Mouse (Mus musculus) central nervous system, embryonic 11.5 days (tissue): Measurements from ENCODE around the gene Hexim1. TPM values are rescaled to one million over a fixed set of nuclear protein-coding genes. Genes with fewer than 3 reads are reported as not detected.

Source experiments
- polyA plus RNA-seq: library from polyadenylated mRNA; depleted of rRNA; stranded (reverse); fragments of >200 nt; gene quantifications from 2 replicates; pipeline ENCODE4 v1.2.3, GENCODE M21; 2012; rRNA removed

The Hexim1 gene
- polyA plus RNA-seq = 15.4 and 25.5 TPM in 2 replicates

DNA sequence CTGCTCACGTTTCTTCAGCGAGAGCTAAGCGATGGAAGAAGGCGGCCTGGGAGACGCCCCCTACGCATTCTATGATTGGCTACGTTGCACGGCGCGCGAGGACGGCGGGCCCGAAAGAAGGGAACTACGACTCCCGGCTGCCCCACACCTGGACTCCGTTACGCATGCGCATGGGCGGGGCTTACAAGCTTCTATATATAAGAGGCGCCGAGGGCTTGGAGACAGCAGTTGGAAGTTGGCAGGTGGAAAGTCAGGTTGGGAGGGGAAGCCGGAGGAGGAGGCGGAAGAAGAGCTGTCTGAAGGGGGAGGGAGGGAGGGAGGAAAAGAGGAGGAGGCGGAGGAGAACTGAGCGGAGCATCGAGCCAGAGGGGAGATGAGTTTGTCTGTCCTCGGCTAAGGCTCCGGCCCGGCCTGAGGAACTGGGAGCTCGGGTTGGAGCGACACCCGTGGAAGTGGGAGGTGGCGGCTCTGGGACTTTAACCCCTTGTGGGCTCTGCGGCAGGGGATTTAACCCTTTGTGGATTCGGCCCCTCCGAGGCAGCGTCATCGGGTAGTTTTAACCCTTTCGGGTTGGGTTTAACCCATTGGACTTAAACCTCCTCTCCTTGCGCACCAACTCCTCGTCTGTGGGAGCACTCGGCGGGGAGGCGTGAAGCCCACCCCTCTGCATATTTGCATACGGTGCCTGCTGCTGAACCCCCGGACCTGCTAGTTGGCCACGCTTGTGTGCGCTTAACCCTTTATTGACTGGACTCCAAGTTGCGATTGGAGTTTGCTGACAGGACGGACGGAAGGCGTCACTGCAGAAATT lies at the start of gene Hexim1:
Gene Hexim1, plus strand, starts transcription at position 224 of the 811 bp plus-strand sequence.

DNA sequence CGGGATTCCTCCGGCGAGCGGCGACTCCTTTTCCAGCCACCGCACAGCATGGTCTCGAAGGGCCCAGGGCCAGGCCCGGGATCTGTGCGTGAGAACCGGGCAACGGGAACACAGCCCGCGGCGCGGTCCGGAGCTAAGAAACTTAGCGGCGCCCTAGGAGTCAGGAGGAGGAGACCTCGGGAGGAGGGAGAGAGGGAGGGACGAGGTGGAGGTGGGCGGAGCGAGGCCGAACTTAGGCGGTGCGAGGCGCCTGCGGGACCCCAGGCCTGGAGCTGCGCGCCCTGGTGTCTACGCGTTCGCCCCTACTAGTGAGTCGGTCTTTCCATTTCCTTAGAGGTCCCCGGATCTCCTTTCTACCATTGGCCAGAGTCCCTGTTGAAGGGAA lies 14.6 kb upstream of the Hexim1 start, which contains the start of the genes Plcd3 and Acbd4:
Gene Plcd3, minus strand, starts transcription at position 178 of the 385 bp plus-strand sequence.
Gene Acbd4, plus strand, starts transcription at position 202 of the 385 bp plus-strand sequence.

DNA sequence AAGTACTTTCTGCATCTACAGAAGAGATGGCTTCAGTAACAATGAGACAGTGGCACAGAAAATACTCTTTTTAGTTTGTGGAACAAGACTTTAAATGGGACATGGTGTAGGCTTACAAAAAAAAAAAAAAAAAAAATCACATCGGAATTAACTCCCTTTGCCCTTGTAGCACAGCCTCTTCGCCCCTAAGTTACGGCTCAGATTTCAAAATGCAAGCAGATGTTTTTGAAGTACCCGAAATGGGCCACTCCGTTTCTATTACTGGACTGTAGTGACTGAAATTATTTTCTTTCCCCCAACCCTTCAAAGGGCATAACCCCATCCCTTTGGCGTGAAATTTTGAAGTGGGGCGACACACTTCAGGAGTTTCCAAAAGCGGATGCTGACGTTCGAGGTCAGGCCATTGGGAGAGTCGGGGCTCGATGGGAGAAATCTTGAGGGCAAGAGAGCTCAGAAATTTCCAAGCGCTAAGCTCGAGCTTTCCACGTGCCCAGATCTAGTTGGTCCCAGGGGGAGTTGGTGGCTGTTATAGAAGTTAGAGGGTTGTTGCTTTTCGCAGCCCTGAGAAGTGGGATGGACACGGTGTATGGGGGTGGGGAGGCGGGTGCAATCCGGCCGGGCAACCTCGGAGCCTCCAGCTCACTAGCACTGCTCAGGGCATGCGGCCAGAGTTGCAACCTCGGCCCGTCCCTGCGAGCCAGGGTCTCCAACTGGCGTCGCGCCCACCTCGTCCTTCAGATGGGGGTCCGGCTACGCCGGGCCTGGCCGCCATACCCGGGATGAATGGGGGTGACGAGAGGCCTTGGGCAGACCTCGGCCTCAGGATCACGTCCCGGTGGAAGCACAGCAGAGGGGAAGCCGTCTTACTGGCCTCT lies 15.9 kb downstream of the Hexim1 start, which contains the start of gene Hexim2:
Gene Hexim2, plus strand, starts transcription at position 729 of the 875 bp plus-strand sequence.

Other genes with a start within 250 kb of the Hexim1 start
- 127 and 232 TPM in 2 replicates for gene Eftud2, start 235.2 kb upstream of the Hexim1 start, polyA plus RNA-seq
- gene Ccdc103, start 235.0 kb upstream of the Hexim1 start, polyA plus RNA-seq = 1.1 and 1.8 TPM in 2 replicates
- gene Fam187a, start 231.1 kb upstream of the Hexim1 start, polyA plus RNA-seq = 0.05 TPM in 1 of 2 replicates, not detected in the other
- gene Gfap, start 215.3 kb upstream of the Hexim1 start, polyA plus RNA-seq = 0.40 and 0.55 TPM in 2 replicates
- 23.2 and 28.6 TPM in 2 replicates for gene Kif18b, start 191.1 kb upstream of the Hexim1 start, polyA plus RNA-seq
- 9.9 and 11.7 TPM in 2 replicates for gene C1ql1, start 169.5 kb upstream of the Hexim1 start, polyA plus RNA-seq
- 35.3 and 49.5 TPM in 2 replicates for gene Nmt1, start 88.0 kb upstream of the Hexim1 start, polyA plus RNA-seq
- gene Dcakd, start 87.9 kb upstream of the Hexim1 start, polyA plus RNA-seq = 161 and 243 TPM in 2 replicates
- gene Plcd3, start 14.6 kb upstream of the Hexim1 start, polyA plus RNA-seq = 2.2 and 2.3 TPM in 2 replicates
- 5.4 and 15.2 TPM in 2 replicates for gene Acbd4, start 14.5 kb upstream of the Hexim1 start, polyA plus RNA-seq
- 6.7 and 6.9 TPM in 2 replicates for gene Hexim2, start 16.2 kb downstream of the Hexim1 start, polyA plus RNA-seq
- gene Fmnl1, start 54.9 kb downstream of the Hexim1 start, polyA plus RNA-seq = 1.7 and 2.4 TPM in 2 replicates
- gene 1700023F06Rik, start 92.3 kb downstream of the Hexim1 start, polyA plus RNA-seq = 0.11 and 0.12 TPM in 2 replicates
- 0.05 TPM in 1 of 2 replicates, not detected in the other for gene Spata32, start 102.2 kb downstream of the Hexim1 start, polyA plus RNA-seq
- 5.6 and 5.7 TPM in 2 replicates for gene Map3k14, start 151.2 kb downstream of the Hexim1 start, polyA plus RNA-seq
- gene Arhgap27, start 247.5 kb downstream of the Hexim1 start, polyA plus RNA-seq = 4.8 and 7.0 TPM in 2 replicates